Mouse (Mus musculus): ENCODE data around the gene Thsd7a. TPM values are rescaled to one million over a fixed set of nuclear protein-coding genes. Genes with fewer than 3 reads are reported as not detected.
A peak's percentile ranks its signal among the peaks of the same experiment; 100 is the strongest.

Gene Thsd7a
- total RNA-seq, 1 experiment: 3.3 TPM

DNA sequence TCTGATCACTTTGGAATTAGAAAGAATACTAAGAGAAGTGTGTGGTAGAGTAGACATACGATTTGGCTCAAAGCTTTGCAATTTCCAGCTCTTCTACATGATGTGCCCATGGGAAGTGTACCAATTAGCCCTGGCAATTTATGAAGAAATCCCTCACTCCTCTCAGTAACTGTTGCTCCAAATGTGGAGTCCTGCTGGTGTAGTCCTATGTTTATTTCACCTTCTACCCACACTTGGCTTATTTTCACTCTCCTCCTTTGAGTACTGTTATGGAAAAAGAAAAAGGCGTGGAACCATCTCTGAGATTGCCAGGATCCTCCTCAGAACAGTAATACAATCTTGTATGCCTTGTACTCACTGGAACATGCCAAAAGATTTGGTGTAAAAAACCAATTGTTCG is 186.9 kb downstream of the Thsd7a start:
- no peak for DNase-seq (ENCODE audit: low read depth, low spot score)
- no peaks in the 10 kb centered on the region for H3K36me3 ChIP-seq (ENCODE audit: control insufficient read depth, insufficient read depth, low read length, poor library complexity, severe bottlenecking)
- no peak overlapping the region for H3K27ac ChIP-seq (ENCODE audit: insufficient read depth, low read depth, low read length, poor library complexity, severe bottlenecking)
- no peaks in the 10 kb centered on the region for H3K9me3 ChIP-seq (ENCODE audit: control insufficient read depth, insufficient read depth, low read depth, low read length)
- H3K9ac ChIP-seq (ENCODE audit: insufficient read depth, low read depth, low read length, poor library complexity, severe bottlenecking): no peak overlapping the region
- in situ Hi-C loops (cut with MboI; ENCODE audit: low sequenced_read_pairs in 2 of 2, unreplicated experiment in 2 of 2): no loop called here
- no peak for TF ChIP-seq MAFK (IDR thresholded peaks at IDR 0.05; ENCODE audit: insufficient read depth, low read depth, low read length)
- TF ChIP-seq ZNF384 (IDR thresholded peaks at IDR 0.05; ENCODE audit: low read depth, low read length): no peak
- TF ChIP-seq HCFC1 (IDR thresholded peaks at IDR 0.05; ENCODE audit: borderline replicate concordance, insufficient read depth, low read length): no peak
- TF ChIP-seq ZC3H11A (IDR thresholded peaks at IDR 0.05; ENCODE audit: borderline replicate concordance, low read depth, low read length): no peak
- TF ChIP-seq CHD2 (IDR thresholded peaks at IDR 0.05; ENCODE audit: low read depth, low read length): no peak
- no peaks in the 10 kb centered on the region for H3K4me1 ChIP-seq (ENCODE audit: control insufficient read depth in 2 of 2, insufficient read depth in 2 of 2, low read length in 2 of 2, poor library complexity in 1 of 2)
- H3K4me3 ChIP-seq (ENCODE audit: insufficient read depth in 1 of 2, low read depth in 1 of 2, low read length in 2 of 2, poor library complexity in 1 of 2, severe bottlenecking in 1 of 2): no peak overlapping the region

DNA sequence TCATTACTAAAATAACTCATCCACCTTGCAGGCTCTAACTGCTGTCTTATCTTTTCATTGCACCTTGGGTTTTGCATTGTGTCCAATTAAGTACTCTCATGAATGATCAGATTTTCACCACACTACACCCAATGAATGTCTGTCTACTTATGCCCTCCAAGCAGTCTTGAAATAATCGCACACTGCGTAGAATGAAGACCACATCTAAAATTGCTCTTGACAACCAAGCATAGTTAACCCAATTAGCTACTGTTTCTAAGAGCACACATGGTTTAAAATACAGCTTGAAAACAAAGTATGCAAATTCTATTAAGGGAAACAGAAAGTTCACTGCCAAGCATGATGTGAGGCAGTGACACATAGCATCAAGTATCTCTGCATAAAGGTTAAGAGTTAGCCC is 188.7 kb downstream of the Thsd7a start:
- Histone ChIP-seq H3K4me3 (ENCODE audit: insufficient read depth in 1 of 2, low read depth in 1 of 2, low read length in 2 of 2, poor library complexity in 1 of 2, severe bottlenecking in 1 of 2) (no peak overlapping the region), H3K9ac (ENCODE audit: insufficient read depth, low read depth, low read length, poor library complexity, severe bottlenecking) (no peak overlapping the region), H3K36me3 (ENCODE audit: control insufficient read depth, insufficient read depth, low read length, poor library complexity, severe bottlenecking) (no peaks in the 10 kb centered on the region), H3K4me1 (ENCODE audit: control insufficient read depth in 2 of 2, insufficient read depth in 2 of 2, low read length in 2 of 2, poor library complexity in 1 of 2) (no peaks in the 10 kb centered on the region), H3K27ac (ENCODE audit: insufficient read depth, low read depth, low read length, poor library complexity, severe bottlenecking) (no peak overlapping the region), H3K9me3 (ENCODE audit: control insufficient read depth, insufficient read depth, low read depth, low read length) (no peaks in the 10 kb centered on the region)
- DNase-seq (ENCODE audit: low read depth, low spot score): no peak
- no peak for TF ChIP-seq CHD2 (IDR thresholded peaks at IDR 0.05; ENCODE audit: low read depth, low read length)
- no peak for TF ChIP-seq HCFC1 (IDR thresholded peaks at IDR 0.05; ENCODE audit: borderline replicate concordance, insufficient read depth, low read length)
- no peak for TF ChIP-seq ZNF384 (IDR thresholded peaks at IDR 0.05; ENCODE audit: low read depth, low read length)
- TF ChIP-seq ZC3H11A (IDR thresholded peaks at IDR 0.05; ENCODE audit: borderline replicate concordance, low read depth, low read length): no peak
- TF ChIP-seq MAFK (IDR thresholded peaks at IDR 0.05; ENCODE audit: insufficient read depth, low read depth, low read length): no peak
- in situ Hi-C loops (cut with MboI; ENCODE audit: low sequenced_read_pairs in 2 of 2, unreplicated experiment in 2 of 2): no loop called here

GRCm38 (mm10) chr6:12555114-12556099 is 193.8 kb downstream of the Thsd7a start:
- H3K27ac ChIP-seq (ENCODE audit: insufficient read depth, low read depth, low read length, poor library complexity, severe bottlenecking): no peak overlapping the region

DNA sequence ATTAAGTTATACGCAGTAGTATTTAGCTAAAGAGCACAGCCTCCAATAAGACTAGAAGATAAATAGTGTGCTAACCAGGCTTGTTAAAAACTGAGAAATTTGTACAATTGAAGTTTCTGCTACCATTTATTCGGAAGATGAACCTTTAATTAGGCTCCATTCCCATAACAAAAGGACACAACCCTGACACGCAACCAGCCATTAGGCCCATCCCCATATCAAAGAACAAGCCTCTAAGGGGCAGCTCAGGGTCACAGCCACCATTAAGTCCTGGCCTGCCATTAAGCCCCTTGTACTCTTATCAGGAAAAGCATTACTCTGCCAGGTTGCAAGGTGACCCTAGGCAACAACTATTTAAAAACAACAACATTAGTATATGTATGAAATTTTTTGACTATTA is 198.0 kb downstream of the Thsd7a start:
- peak; percentile 51 for DNase-seq (ENCODE audit: low read depth, low spot score)
- Histone ChIP-seq H3K36me3 (ENCODE audit: control insufficient read depth, insufficient read depth, low read length, poor library complexity, severe bottlenecking) (no peaks in the 10 kb centered on the region), H3K9me3 (ENCODE audit: control insufficient read depth, insufficient read depth, low read depth, low read length) (no peaks in the 10 kb centered on the region), H3K4me3 (ENCODE audit: insufficient read depth in 1 of 2, low read depth in 1 of 2, low read length in 2 of 2, poor library complexity in 1 of 2, severe bottlenecking in 1 of 2) (no peak overlapping the region), H3K27ac (ENCODE audit: insufficient read depth, low read depth, low read length, poor library complexity, severe bottlenecking) (no peak overlapping the region), H3K9ac (ENCODE audit: insufficient read depth, low read depth, low read length, poor library complexity, severe bottlenecking) (no peak overlapping the region), H3K4me1 (ENCODE audit: control insufficient read depth in 2 of 2, insufficient read depth in 2 of 2, low read length in 2 of 2, poor library complexity in 1 of 2) (no peaks in the 10 kb centered on the region)
- TF ChIP-seq HCFC1 (IDR thresholded peaks at IDR 0.05; ENCODE audit: borderline replicate concordance, insufficient read depth, low read length): no peak
- in situ Hi-C loops (cut with MboI; ENCODE audit: low sequenced_read_pairs in 2 of 2, unreplicated experiment in 2 of 2): no loop called here

More at GRCm38 (mm10) chr6:12555114-12556099, 193.8 kb downstream of the Thsd7a start:
- Histone ChIP-seq H3K9me3 (ENCODE audit: control insufficient read depth, insufficient read depth, low read depth, low read length) (no peaks in the 10 kb centered on the region), H3K9ac (ENCODE audit: insufficient read depth, low read depth, low read length, poor library complexity, severe bottlenecking) (no peak overlapping the region), H3K4me3 (ENCODE audit: insufficient read depth in 1 of 2, low read depth in 1 of 2, low read length in 2 of 2, poor library complexity in 1 of 2, severe bottlenecking in 1 of 2) (peak overlapping the region in 1 of 2 experiments; percentile 16; a peak in 1 of 4 replicates), H3K36me3 (ENCODE audit: control insufficient read depth, insufficient read depth, low read length, poor library complexity, severe bottlenecking) (no peaks in the 10 kb centered on the region), H3K4me1 (ENCODE audit: control insufficient read depth in 2 of 2, insufficient read depth in 2 of 2, low read length in 2 of 2, poor library complexity in 1 of 2) (no peaks in the 10 kb centered on the region)
- TF ChIP-seq ZC3H11A (IDR thresholded peaks at IDR 0.05; ENCODE audit: borderline replicate concordance, low read depth, low read length) (no peak), CHD2 (IDR thresholded peaks at IDR 0.05; ENCODE audit: low read depth, low read length) (no peak), HCFC1 (IDR thresholded peaks at IDR 0.05; ENCODE audit: borderline replicate concordance, insufficient read depth, low read length) (no peak), ZNF384 (IDR thresholded peaks at IDR 0.05; ENCODE audit: low read depth, low read length) (no peak), MAFK (IDR thresholded peaks at IDR 0.05; ENCODE audit: insufficient read depth, low read depth, low read length) (no peak)
- DNase-seq (ENCODE audit: low read depth, low spot score): no peak
- in situ Hi-C loops (cut with MboI; ENCODE audit: low sequenced_read_pairs in 2 of 2, unreplicated experiment in 2 of 2): no loop called here

Data from ES-E14 (cell line).